Mouse (Mus musculus): ENCODE measurements around the gene Echdc1.

The Echdc1 gene

GRCm38 (mm10) chr10:29313064-29313638 lies at the start of gene Echdc1:
Echdc1 (plus strand) TSS chr10:29313166.
- peak; percentile 92 for DNase-seq (ENCODE audit: low read depth, low spot score)

- DNase-seq (ENCODE audit: low read depth, low spot score), result no peak
These were observed 31.2 kb upstream of the Echdc1 start for GRCm38 (mm10) chr10:29281736-29282135.

- no peak for DNase-seq (ENCODE audit: low read depth, low spot score)
These were observed 27.2 kb upstream of the Echdc1 start for GRCm38 (mm10) chr10:29285757-29286156.

GRCm38 (mm10) chr10:29302230-29302629 lies 10.7 kb upstream of the Echdc1 start:
- DNase-seq (ENCODE audit: low read depth, low spot score), result no peak

- DNase-seq (ENCODE audit: low read depth, low spot score), result no peak
These were observed 1.3 kb upstream of the Echdc1 start for GRCm38 (mm10) chr10:29311480-29312219.

GRCm38 (mm10) chr10:29313905-29314304 lies 939 bp downstream of the Echdc1 start:
- DNase-seq (ENCODE audit: low read depth, low spot score), result peak; percentile 73

- DNase-seq (ENCODE audit: low read depth, low spot score), result no peak
These were observed 11.9 kb downstream of the Echdc1 start for GRCm38 (mm10) chr10:29324817-29325216.

- no peak for DNase-seq (ENCODE audit: low read depth, low spot score)
These were observed 20.9 kb downstream of the Echdc1 start for GRCm38 (mm10) chr10:29333836-29334235.

GRCm38 (mm10) chr10:29338355-29339056 lies 25.5 kb downstream of the Echdc1 start:
- peak; percentile 67 for DNase-seq (ENCODE audit: low read depth, low spot score)

GRCm38 (mm10) chr10:29344232-29344631 lies 31.3 kb downstream of the Echdc1 start:
- DNase-seq (ENCODE audit: low read depth, low spot score), result no peak

- DNase-seq (ENCODE audit: low read depth, low spot score), result no peak
These were observed 33.7 kb downstream of the Echdc1 start for GRCm38 (mm10) chr10:29346638-29347037.

- no peak for DNase-seq (ENCODE audit: low read depth, low spot score)
These were observed 38.5 kb downstream of the Echdc1 start for GRCm38 (mm10) chr10:29351420-29351819.

GRCm38 (mm10) chr10:29352575-29352974 lies 39.6 kb downstream of the Echdc1 start:
- no peak for DNase-seq (ENCODE audit: low read depth, low spot score)

- no peak for DNase-seq (ENCODE audit: low read depth, low spot score)
These were observed 41.2 kb downstream of the Echdc1 start for GRCm38 (mm10) chr10:29354183-29354582.

- DNase-seq (ENCODE audit: low read depth, low spot score), result no peak
These were observed 48.1 kb downstream of the Echdc1 start for GRCm38 (mm10) chr10:29361095-29361463.

GRCm38 (mm10) chr10:29361464-29362196 lies 48.7 kb downstream of the Echdc1 start:
- DNase-seq (ENCODE audit: low read depth, low spot score), result peak; percentile 87

GRCm38 (mm10) chr10:29362197-29362900 lies 49.4 kb downstream of the Echdc1 start, which contains the start of gene Rnf146:
Rnf146 (minus strand) TSS chr10:29362442.
- no peak for DNase-seq (ENCODE audit: low read depth, low spot score)

GRCm38 (mm10) chr10:29374065-29374464 lies 61.1 kb downstream of the Echdc1 start:
- DNase-seq (ENCODE audit: low read depth, low spot score), result no peak

- DNase-seq (ENCODE audit: low read depth, low spot score), result no peak
These were observed 68.6 kb downstream of the Echdc1 start for GRCm38 (mm10) chr10:29381558-29381957.

- peak; percentile 19 for DNase-seq (ENCODE audit: low read depth, low spot score)
These were observed 81.9 kb downstream of the Echdc1 start for GRCm38 (mm10) chr10:29394890-29395289.
